Mouse (Mus musculus) midbrain, embryonic 13.5 days (tissue): ENCODE data around the gene Bglap. TPM values are rescaled to one million over a fixed set of nuclear protein-coding genes. Genes with fewer than 3 reads are reported as not detected.

Experiments
- ATAC-seq: fragments of 200-750 bp; cut with Nextera tagmentation; 2 replicates; pipeline ENCODE4 v1.8.0; 2017; ENCODE audit warnings: mild to moderate bottlenecking, moderate TSS enrichment, moderate library complexity
- H3K27ac ChIP-seq: fragments of 300-500 bp; sonication (generic); 2 replicates; pipeline ENCODE4 v1.5.1; 2015; ENCODE audit warnings: inconsistent platforms, mild to moderate bottlenecking, moderate library complexity
- H3K27me3 ChIP-seq: fragments of 300-500 bp; sonication (generic); 2 replicates; pipeline ENCODE4 v1.6.1; 2015; ENCODE audit warnings: mild to moderate bottlenecking, inconsistent platforms
- H3K36me3 ChIP-seq: fragments of 300-500 bp; sonication (generic); 2 replicates; pipeline ENCODE4 v1.6.1; 2015; ENCODE audit warnings: mild to moderate bottlenecking, inconsistent platforms
- H3K4me1 ChIP-seq: fragments of 300-500 bp; sonication (generic); replicated peaks from 2 replicates; pipeline ENCODE4 v1.6.1; 2015; ENCODE audit warnings: inconsistent platforms
- H3K4me2 ChIP-seq: fragments of 300-500 bp; sonication (generic); replicated peaks from 2 replicates; pipeline ENCODE4 v1.6.1; 2015; ENCODE audit warnings: moderate library complexity, mild to moderate bottlenecking, inconsistent platforms
- H3K4me3 ChIP-seq: fragments of 300-500 bp; sonication (generic); replicated peaks from 2 replicates; pipeline ENCODE4 v1.5.1; 2015; ENCODE audit warnings: mild to moderate bottlenecking, inconsistent platforms
- H3K9ac ChIP-seq: fragments of 300-500 bp; sonication (generic); replicated peaks from 2 replicates; pipeline ENCODE4 v1.6.1; 2015; ENCODE audit warnings: mild to moderate bottlenecking, inconsistent platforms
- H3K9me3 ChIP-seq: fragments of 300-500 bp; sonication (generic); 2 replicates; pipeline ENCODE4 v1.6.1; 2016; ENCODE audit warnings: mild to moderate bottlenecking, inconsistent platforms
- WGBS: fragments of 180-500 bp; shearing (Covaris S2); methylation state at CpG from one replicate; pipeline ENCODE4 v1.1.7; 2015; 5-methylcytosine and 5-hydroxymethylcytosine counted together
- polyA plus RNA-seq: library from polyadenylated mRNA; unstranded; fragments of >200 nt; fragmentation: Nextera tagmentation; extraction: Ambion mirVana; gene quantifications from 2 replicates; pipeline ENCODE4 v1.2.1, GENCODE M21; 2015

Gene Bglap
- polyA plus RNA-seq, 1 experiment from 2014 or later, result not detected

DNA sequence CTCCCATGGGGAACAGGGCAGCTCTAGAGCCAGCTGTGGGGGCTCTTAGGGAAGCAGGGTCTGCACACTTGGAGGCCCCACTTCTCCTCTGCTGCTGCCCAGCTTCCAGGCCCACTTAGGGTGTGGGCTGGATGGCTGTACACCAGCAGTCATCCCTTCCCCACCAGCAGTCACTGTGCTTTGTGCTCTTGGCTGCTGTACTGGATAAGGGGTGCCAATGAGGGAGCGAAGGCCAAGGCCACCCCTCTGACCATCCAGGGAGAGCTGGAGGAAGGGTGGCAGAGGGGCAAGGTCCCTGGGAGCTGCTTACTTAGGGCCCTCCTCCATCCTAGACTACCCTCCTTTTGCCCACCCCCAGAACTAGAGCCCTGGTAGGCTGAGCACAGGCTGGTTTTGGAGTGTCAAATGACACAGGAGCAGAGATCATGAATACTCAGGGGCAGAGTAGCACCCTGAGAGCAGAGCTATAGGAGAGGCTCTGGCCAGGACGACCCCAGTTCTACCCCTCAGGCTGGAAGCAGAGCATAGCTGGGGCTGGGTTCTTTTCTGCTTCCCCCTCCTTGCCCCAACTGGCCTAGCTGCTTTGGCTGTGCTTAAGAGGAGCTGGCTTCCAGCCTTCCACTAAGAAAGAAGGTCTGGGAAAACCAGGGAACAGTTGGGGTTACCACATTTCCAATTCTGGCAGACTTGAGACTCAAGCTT lies 22.5 kb downstream of the Bglap start:
- WGBS, result 89% methylated on average over 2 of the region's 2 CpGs
- ATAC-seq, result no peak
- H3K4me1 ChIP-seq, result 0 out of 2 replicates have a peak, but pooled peaks cover 12% of the 10 kb centered on the region
- H3K9ac ChIP-seq, result no peak overlapping the region
- no peak overlapping the region for H3K4me2 ChIP-seq
- no peak overlapping the region for H3K27ac ChIP-seq
- H3K36me3 ChIP-seq, result peaks cover 67% of the 10 kb centered on the region
- no peak overlapping the region for H3K4me3 ChIP-seq
- peaks cover 26% of the 10 kb centered on the region for H3K27me3 ChIP-seq
- H3K9me3 ChIP-seq, result no peaks in the 10 kb centered on the region

DNA sequence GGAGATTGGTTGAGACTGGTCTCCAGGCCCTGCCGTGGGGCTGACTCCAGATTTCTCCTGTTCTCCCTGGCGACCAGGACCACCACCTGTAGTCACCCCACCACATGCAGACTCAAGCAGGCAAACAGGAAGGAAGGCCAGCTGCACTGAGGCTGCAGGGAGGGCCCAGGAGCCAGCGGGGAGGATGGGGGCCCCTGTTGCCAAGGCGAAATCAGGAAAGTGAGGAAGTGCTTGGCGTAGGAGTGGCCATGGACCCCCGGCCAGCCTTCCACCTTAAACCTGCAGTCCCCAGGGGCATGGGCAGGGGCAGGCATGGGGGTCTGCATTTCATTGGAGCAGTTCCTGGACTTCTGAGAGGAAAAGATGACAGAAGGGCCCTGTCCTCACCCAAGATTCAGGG lies 23.2 kb downstream of the Bglap start:
- Histone ChIP-seq H3K4me1 (0 out of 2 replicates have a peak, but pooled peaks cover 11% of the 10 kb centered on the region), H3K27me3 (peaks cover 25% of the 10 kb centered on the region), H3K4me3 (no peak overlapping the region), H3K9me3 (no peaks in the 10 kb centered on the region), H3K4me2 (no peak overlapping the region), H3K9ac (no peak overlapping the region), H3K27ac (no peak overlapping the region), H3K36me3 (peaks cover 74% of the 10 kb centered on the region)
- 82% methylated on average over 6 of the region's 6 CpGs for WGBS
- ATAC-seq, result no peak

DNA sequence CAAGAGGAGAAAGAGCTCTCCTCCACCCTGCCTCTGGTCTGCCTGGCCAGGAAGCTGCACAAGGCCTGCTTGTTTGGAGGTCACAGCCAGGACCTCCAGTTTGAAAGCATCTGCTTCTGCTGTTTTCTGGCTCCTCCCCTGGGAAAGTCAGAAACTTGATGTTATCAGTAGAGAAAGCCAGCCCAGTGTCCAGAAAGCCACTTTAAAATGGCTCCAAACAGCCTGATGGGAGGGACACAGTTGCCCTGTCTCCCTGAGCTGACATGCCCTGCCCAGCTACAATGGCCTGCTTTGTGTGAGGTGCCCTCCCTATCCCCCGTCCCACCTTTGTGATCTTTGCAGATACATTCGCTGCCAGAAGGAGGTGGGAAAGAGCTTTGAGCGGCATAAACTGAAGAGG lies 24.3 kb downstream of the Bglap start:
- Histone ChIP-seq H3K4me2 (no peak overlapping the region), H3K36me3 (peaks cover 85% of the 10 kb centered on the region)
- WGBS, result 78% methylated on average over 3 of the region's 3 CpGs

DNA sequence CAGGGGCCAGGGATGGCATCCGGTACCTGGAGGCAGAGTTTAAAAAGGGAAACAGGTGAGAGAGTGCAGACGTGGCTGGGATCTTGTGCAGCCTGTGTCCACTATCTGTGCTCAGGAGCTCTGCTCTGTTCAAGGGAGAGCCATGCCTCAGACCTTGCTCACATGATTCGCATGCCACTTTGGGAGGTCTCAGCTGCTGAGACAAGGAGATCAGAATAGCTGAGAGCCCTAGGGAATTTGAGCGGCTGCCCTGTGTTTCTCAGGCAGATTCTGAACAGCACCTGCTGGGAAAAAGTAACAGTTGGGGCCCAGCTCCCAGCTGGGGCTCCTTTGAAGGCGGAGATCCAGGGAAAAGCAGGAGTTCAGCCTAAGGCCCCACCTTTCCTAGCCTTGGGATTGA lies 24.7 kb downstream of the Bglap start:
- no peak overlapping the region for H3K4me3 ChIP-seq
- 63% methylated on average over 5 of the region's 5 CpGs for WGBS
- H3K9ac ChIP-seq, result no peak overlapping the region
- no peak overlapping the region for H3K4me2 ChIP-seq
- ATAC-seq, result no peak
- peaks cover 9% of the 10 kb centered on the region for H3K27me3 ChIP-seq
- H3K4me1 ChIP-seq, result 0 out of 2 replicates have a peak, but pooled peaks cover 9% of the 10 kb centered on the region
- no peak overlapping the region for H3K27ac ChIP-seq
- H3K9me3 ChIP-seq, result no peaks in the 10 kb centered on the region
- peaks cover 89% of the 10 kb centered on the region for H3K36me3 ChIP-seq

More for the DNA sequence above, 24.3 kb downstream of the Bglap start:
- no peak overlapping the region for H3K27ac ChIP-seq
- no peaks in the 10 kb centered on the region for H3K9me3 ChIP-seq
- no peak for ATAC-seq
- H3K27me3 ChIP-seq, result peaks cover 13% of the 10 kb centered on the region
- 0 out of 2 replicates have a peak, but pooled peaks cover 9% of the 10 kb centered on the region for H3K4me1 ChIP-seq
- H3K9ac ChIP-seq, result no peak overlapping the region
- no peak overlapping the region for H3K4me3 ChIP-seq

DNA sequence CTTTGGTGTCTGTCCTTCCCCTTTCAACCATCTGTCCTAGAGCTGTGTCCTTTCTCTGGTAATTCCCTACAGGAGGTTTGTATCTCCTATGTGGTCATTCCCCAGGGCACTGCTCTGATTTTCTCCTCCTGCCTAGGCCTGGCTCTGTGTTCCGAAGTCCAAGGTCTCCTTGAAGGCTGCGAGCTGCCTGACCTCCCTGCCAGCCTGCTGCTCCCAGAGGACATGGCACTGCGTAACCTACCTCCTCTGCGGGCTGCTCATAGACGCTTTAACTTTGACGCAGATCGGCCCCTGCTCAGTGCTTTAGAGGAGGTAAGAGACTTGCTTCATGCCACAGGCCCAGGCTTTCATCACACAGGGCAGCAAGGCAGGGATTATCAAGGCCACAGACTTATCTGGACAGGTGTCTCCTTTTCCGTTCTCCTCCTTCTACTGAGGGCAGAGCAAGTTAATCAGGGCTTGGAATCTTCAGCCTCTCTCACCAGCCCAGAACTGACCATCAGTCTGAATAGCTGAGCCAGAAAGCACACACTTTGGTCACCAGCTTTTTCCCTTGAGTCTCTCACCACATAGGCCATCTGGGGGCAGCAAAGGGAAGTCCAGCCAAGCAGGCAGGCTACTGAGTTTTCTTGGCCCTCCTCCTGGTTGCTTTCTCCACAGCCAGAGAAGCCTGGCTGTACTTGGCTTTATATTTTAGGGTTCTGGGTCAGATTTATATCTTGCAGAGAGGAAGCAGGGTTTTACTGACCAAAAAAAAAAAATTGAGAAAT lies 29.7 kb downstream of the Bglap start:
- Histone ChIP-seq H3K9ac (no peak overlapping the region), H3K4me3 (no peak overlapping the region), H3K4me2 (no peak overlapping the region), H3K4me1 (0 out of 2 replicates have a peak, but pooled peaks cover 6% of the 10 kb centered on the region), H3K9me3 (no peaks in the 10 kb centered on the region), H3K36me3 (peaks cover 100% of the 10 kb centered on the region), H3K27ac (no peak overlapping the region), H3K27me3 (no peaks in the 10 kb centered on the region)
- WGBS, result 90% methylated on average over 8 of the region's 8 CpGs
- no peak for ATAC-seq

DNA sequence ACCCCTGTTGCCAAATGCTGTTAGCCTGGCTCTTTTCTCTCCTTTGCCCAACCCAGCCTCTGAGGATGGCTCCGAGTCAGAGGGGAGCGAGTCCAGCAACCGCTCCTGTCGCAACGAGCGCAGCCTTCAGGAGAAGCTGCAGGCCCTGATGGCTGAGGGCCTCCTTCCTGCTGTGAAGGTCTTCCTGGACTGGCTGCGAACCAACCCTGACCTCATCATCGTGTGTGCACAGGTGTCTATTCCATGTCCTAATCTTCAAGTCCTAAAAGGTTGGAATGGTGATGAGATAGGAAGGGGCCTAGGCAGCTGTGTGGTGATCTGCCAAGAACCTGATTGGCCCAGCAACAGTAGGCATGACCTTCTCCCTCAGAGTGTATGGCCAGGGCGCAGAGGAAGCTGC lies 31.4 kb downstream of the Bglap start:
- no peaks in the 10 kb centered on the region for H3K4me1 ChIP-seq
- no peak for ATAC-seq
- WGBS, result 96% methylated on average over 9 of the region's 9 CpGs

DNA sequence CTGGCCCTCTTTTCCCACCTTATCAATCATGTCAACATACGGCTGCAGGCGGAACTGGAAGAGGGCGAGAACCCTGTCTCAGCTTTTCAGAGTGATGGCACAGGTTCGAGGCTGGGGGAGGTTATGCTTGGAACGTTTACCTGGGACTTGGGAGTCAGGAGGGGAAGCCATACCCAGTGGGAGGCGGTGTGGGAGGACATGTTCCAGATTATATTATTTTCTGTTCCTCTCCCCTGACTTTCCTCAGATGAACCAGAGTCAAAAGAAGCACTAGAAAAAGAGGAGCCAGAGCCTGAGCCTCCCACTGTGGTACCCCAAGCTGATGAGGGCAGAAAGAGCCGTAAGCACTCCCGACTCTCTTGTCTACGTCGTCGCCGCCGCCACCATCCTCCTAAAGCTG lies 33.5 kb downstream of the Bglap start:
- no peak for ATAC-seq
- 94% methylated on average over 13 of the region's 13 CpGs for WGBS
- no peak overlapping the region for H3K4me3 ChIP-seq

More for the DNA sequence above, 31.4 kb downstream of the Bglap start:
- H3K4me2 ChIP-seq, result no peak overlapping the region
- H3K36me3 ChIP-seq, result peaks cover 100% of the 10 kb centered on the region
- H3K9me3 ChIP-seq, result no peaks in the 10 kb centered on the region
- no peak overlapping the region for H3K27ac ChIP-seq
- H3K4me3 ChIP-seq, result no peak overlapping the region
- no peaks in the 10 kb centered on the region for H3K27me3 ChIP-seq
- no peak overlapping the region for H3K9ac ChIP-seq

DNA sequence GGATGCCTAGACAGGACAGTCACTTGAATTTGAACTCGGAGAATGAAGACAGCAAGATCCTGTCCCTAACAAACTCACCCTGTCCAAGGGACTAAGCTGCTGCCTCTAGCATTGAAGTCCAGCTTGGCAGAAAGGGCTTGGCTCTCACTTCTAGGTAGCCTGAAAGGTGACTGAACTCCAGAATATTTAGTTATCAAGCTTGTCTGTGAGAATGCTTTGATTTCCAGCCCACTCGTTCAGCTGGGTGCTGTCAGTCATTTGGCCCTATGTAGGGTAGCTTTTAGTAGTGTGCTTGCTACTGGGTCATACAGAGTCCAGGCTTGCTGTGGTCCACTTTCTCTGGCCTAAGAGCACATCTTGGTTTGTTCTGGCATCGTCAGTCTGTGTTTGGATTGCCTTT lies 45.3 kb downstream of the Bglap start:
- ATAC-seq, result no peak
- Histone ChIP-seq H3K4me3 (no peak overlapping the region), H3K36me3 (peaks cover 26% of the 10 kb centered on the region), H3K27me3 (no peaks in the 10 kb centered on the region), H3K9me3 (no peaks in the 10 kb centered on the region), H3K4me1 (peaks cover 30% of the 10 kb centered on the region), H3K27ac (no peak overlapping the region), H3K4me2 (no peak overlapping the region; the same call in 1 of the 2 replicates), H3K9ac (0 out of 2 replicates have a peak overlapping the region, but pooled peaks have one; percentile 11)
- 85% methylated on average over 3 of the region's 3 CpGs for WGBS

More for the DNA sequence above, 33.5 kb downstream of the Bglap start:
- Histone ChIP-seq H3K4me1 (no peaks in the 10 kb centered on the region), H3K9me3 (no peaks in the 10 kb centered on the region), H3K9ac (no peak overlapping the region), H3K4me2 (no peak overlapping the region), H3K27me3 (no peaks in the 10 kb centered on the region), H3K27ac (no peak overlapping the region), H3K36me3 (peaks cover 100% of the 10 kb centered on the region)

DNA sequence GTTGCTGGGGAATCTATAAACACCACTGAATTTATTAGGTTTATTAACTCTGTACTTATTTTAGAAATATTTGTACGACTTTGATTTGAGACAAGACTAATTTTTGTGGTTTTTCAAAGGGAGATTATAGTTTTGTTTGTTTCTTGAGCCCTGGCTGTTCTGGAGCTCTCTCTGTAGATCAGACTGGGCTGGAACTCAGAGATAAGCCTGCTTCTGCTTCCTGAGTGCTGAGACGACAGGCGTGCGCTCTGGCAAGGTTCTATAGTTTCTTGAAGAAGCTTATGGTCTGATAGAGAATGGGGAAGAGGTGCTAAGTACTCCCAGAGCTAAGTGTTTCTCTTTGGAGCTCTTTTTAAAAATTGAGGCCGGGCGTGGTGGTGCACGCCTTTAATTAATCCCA lies 45.9 kb downstream of the Bglap start:
- H3K4me3 ChIP-seq, result no peak overlapping the region
- WGBS, result 96% methylated on average over 7 of the region's 7 CpGs
- ATAC-seq, result no peak
- H3K27ac ChIP-seq, result no peak overlapping the region
- H3K27me3 ChIP-seq, result no peaks in the 10 kb centered on the region
- H3K36me3 ChIP-seq, result peaks cover 19% of the 10 kb centered on the region
- no peaks in the 10 kb centered on the region for H3K9me3 ChIP-seq
- H3K4me2 ChIP-seq, result no peak overlapping the region
- no peak overlapping the region for H3K9ac ChIP-seq
- peaks cover 30% of the 10 kb centered on the region for H3K4me1 ChIP-seq

DNA sequence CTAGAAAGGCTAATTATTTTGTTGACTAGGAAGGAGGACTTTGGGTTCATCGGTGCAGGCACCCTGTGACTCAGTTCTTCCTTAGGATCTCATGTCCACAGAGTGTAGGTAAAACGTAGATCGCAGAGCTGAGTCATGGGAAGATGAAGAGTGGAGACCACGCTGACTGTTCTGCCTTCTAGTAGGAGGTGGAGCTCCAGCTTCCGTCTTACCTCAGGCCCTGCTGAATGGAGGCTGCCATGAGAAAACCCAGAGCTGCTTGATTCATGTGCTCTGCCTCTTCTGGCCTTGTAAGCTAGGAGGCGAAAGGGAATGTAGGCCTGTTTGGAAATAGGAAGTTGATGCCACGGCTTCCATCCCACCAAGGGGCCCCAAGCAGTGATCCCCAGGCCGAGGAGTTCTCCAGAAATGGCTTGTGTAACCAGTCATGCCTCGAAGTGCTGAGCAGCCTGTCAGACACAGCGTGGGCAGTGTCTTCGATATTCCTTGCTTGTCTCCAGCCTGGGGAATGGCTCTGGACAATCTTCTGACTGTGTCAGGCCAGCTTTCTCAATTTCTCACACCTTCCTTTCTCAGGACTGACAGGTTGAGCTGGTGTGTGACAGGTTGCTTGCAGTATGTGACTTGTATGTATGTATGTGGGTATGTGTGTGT lies 46.8 kb downstream of the Bglap start:
- H3K9ac ChIP-seq, result peak overlapping the region; percentile 53

DNA sequence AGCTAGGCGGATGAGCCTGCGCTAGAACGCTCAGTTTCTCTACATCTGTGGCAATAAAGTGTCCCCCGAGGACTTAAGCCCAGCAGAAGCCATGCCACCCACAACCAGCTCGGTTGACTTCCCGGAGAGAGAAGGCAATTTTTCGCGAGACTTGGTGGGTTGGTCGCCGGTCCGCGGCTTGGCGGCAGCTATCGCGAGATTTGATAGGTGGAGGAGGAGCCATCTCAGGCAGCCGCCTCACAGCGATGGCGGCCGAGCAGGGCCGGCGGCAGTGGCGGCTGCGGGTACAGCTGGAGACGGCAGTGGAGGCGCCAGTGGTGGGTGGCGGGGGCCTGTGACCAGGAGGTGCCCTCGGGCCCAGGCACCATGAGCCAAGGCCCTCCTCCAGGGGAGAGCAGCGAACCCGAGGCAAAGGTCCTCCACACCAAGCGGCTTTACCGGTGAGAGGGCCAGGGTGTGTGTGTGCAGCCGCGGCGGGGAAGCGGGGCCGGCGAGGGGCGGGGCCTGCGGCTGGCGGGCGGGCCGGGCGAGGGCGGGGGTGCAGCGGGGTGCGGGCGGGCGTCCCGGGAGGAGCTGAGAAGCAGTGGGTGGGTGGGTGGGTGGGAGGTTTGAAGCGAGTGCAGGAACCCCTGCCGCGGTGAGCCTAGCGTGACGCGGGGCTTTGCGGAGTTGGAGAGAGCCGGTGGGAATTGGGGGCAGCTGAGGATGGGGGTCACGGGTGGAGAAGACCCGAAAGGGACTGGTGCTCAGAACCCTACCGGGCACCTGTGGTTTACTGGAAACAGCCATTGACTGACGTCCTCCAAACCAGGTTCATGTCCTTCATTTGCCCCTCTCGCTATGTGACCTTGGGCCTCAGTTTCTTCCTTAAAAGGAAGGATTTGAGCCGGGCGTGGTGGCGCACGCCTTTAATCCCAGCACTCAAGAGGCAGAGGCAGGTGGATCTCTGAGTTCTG lies 47.9 kb downstream of the Bglap start, which contains the start of the genes Tmem79 and Smg5:
Gene Tmem79, minus strand, starts transcription at position 91 of the 956 bp plus-strand sequence.
Gene Smg5, plus strand, starts transcription at position 203 of the 956 bp plus-strand sequence.
- peak within 1 kb of the TSS; percentile 94 for H3K27ac ChIP-seq
- peak within 1 kb of the TSS; percentile 90 for H3K9ac ChIP-seq
- WGBS, result 1% methylated on average over 51 of the region's 66 CpGs
- no peaks in the 10 kb centered on the region for H3K9me3 ChIP-seq
- H3K36me3 ChIP-seq, result no peaks in the 10 kb centered on the region
- H3K27me3 ChIP-seq, result no peaks in the 10 kb centered on the region
- H3K4me1 ChIP-seq, result peaks cover 30% of the 10 kb centered on the region
- H3K4me2 ChIP-seq, result peak within 1 kb of the TSS; percentile 73
- ATAC-seq, result peak; percentile 95
- peak within 1 kb of the TSS; percentile 73 for H3K4me3 ChIP-seq

More for the DNA sequence above, 46.8 kb downstream of the Bglap start:
- peaks cover 30% of the 10 kb centered on the region for H3K4me1 ChIP-seq
- ATAC-seq, result no peak
- H3K27me3 ChIP-seq, result no peaks in the 10 kb centered on the region
- peak overlapping the region; percentile 73 for H3K4me2 ChIP-seq
- WGBS, result 88% methylated on average over 11 of the region's 11 CpGs
- peak overlapping the region; percentile 73 for H3K4me3 ChIP-seq
- H3K27ac ChIP-seq, result 0 out of 2 replicates have a peak overlapping the region, but pooled peaks have one; percentile 30
- H3K36me3 ChIP-seq, result peaks cover 11% of the 10 kb centered on the region
- no peaks in the 10 kb centered on the region for H3K9me3 ChIP-seq
